Mouse (Mus musculus): ENCODE measurements around the gene Gpr33. TPM values are rescaled to one million over a fixed set of nuclear protein-coding genes. Genes with fewer than 3 reads are reported as not detected.

The Gpr33 gene
- not detected for polyA plus RNA-seq (2014; fragmentation: Illumina TruSeq; extraction: RNeasy Lipid Tissue Mini Kit (QIAGEN cat#74804); ENCODE audit: low read depth, low replicate concordance)

GRCm38 (mm10) chr12:52027963-52028362, at the start of gene Gpr33:
Gpr33 (minus strand) TSS chr12:52028063.

GRCm38 (mm10) chr12:52005877-52006632, 21.8 kb downstream of the Gpr33 start, which contains the start of gene Dtd2:
Dtd2 (minus strand) TSS chr12:52006501.

Other genes with a start within 250 kb of the Gpr33 start
- 115 TPM for gene Hectd1, start 198.5 kb downstream of the Gpr33 start, polyA plus RNA-seq (2014; fragmentation: Illumina TruSeq; extraction: RNeasy Lipid Tissue Mini Kit (QIAGEN cat#74804); ENCODE audit: low read depth, low replicate concordance)
- 14.6 TPM for gene Heatr5a, start 56.7 kb downstream of the Gpr33 start, polyA plus RNA-seq (2014; fragmentation: Illumina TruSeq; extraction: RNeasy Lipid Tissue Mini Kit (QIAGEN cat#74804); ENCODE audit: low read depth, low replicate concordance)
- 19.6 TPM for gene Dtd2, start 21.6 kb downstream of the Gpr33 start, polyA plus RNA-seq (2014; fragmentation: Illumina TruSeq; extraction: RNeasy Lipid Tissue Mini Kit (QIAGEN cat#74804); ENCODE audit: low read depth, low replicate concordance)
- gene Nubpl, start 69.7 kb upstream of the Gpr33 start, polyA plus RNA-seq (2014; fragmentation: Illumina TruSeq; extraction: RNeasy Lipid Tissue Mini Kit (QIAGEN cat#74804); ENCODE audit: low read depth, low replicate concordance), result 17.8 TPM